Mouse (Mus musculus) midbrain, embryonic 11.5 days (tissue): Measurements from ENCODE around the gene Tent4a. TPM values are rescaled to one million over a fixed set of nuclear protein-coding genes. Genes with fewer than 3 reads are reported as not detected.

ENCODE experiments used
- ATAC-seq: fragments of 200-750 bp; cut with Nextera tagmentation; 2 replicates; pipeline ENCODE4 v1.8.0; 2017; ENCODE audit warnings: moderate TSS enrichment, moderate library complexity; ENCODE audit not compliant: low FRiP score
- DNase-seq: peaks from one replicate; pipeline ENCODE4 v3.0.0; 2015; ENCODE audit warnings: low spot score; ENCODE audit errors: missing footprints
- H3K27ac ChIP-seq: fragments of 300-500 bp; sonication (generic); 2 replicates; pipeline ENCODE4 v1.5.1; 2014; ENCODE audit warnings: low read depth, low read length
- H3K27me3 ChIP-seq: fragments of 300-500 bp; sonication (generic); 2 replicates; pipeline ENCODE4 v1.6.1; 2014; ENCODE audit warnings: mild to moderate bottlenecking, low read length, moderate library complexity, mixed read lengths; ENCODE audit not compliant: control insufficient read depth, insufficient read depth
- H3K36me3 ChIP-seq: fragments of 300-500 bp; sonication (generic); 2 replicates; pipeline ENCODE4 v1.6.1; 2014; ENCODE audit warnings: mild to moderate bottlenecking, low read length, moderate library complexity, mixed read lengths; ENCODE audit not compliant: control insufficient read depth, insufficient read depth
- H3K4me1 ChIP-seq: fragments of 300-500 bp; sonication (generic); 2 replicates; pipeline ENCODE4 v1.6.1; 2014; ENCODE audit warnings: low read length; ENCODE audit not compliant: control insufficient read depth, insufficient read depth
- H3K4me2 ChIP-seq: fragments of 300-500 bp; sonication (generic); 2 replicates; pipeline ENCODE4 v1.6.1; 2014; ENCODE audit warnings: mild to moderate bottlenecking, moderate library complexity
- H3K4me3 ChIP-seq: fragments of 300-500 bp; sonication (generic); 2 replicates; pipeline ENCODE4 v1.5.1; 2014; ENCODE audit warnings: low read depth, low read length
- H3K9ac ChIP-seq: fragments of 300-500 bp; sonication (generic); 2 replicates; pipeline ENCODE4 v1.6.1; 2014; ENCODE audit warnings: low read length
- H3K9me3 ChIP-seq: fragments of 300-500 bp; sonication (generic); 2 replicates; pipeline ENCODE4 v1.6.1; 2016; ENCODE audit warnings: low read length; ENCODE audit not compliant: control insufficient read depth
- WGBS: fragments of 180-500 bp; shearing (Covaris S2); extraction: QIAGEN DNeasy Blood & Tissue Kit; methylation state at CpG from one replicate; pipeline ENCODE4 v1.1.7; 2014; 5-methylcytosine and 5-hydroxymethylcytosine counted together
- polyA plus RNA-seq: library from polyadenylated mRNA; unstranded; fragments of >200 nt; fragmentation: Nextera tagmentation; extraction: Ambion mirVana; gene quantifications from 2 replicates; pipeline ENCODE4 v1.2.1, GENCODE M21; 2014

The Tent4a gene
- polyA plus RNA-seq, 1 experiment from 2014 or later: 6.8 TPM

GRCm38 (mm10) chr13:69455476-69456175, 78.8 kb downstream of the Tent4a start:
- no peak for ATAC-seq
- DNase-seq: peak; percentile 28
- no peaks in the 10 kb centered on the region for H3K27me3 ChIP-seq
- H3K36me3 ChIP-seq: no peaks in the 10 kb centered on the region
- no peaks in the 10 kb centered on the region for H3K4me1 ChIP-seq
- no peak overlapping the region for H3K9ac ChIP-seq
- no peaks in the 10 kb centered on the region for H3K9me3 ChIP-seq
- no peak overlapping the region for H3K4me2 ChIP-seq
- H3K27ac ChIP-seq: no peak overlapping the region
- H3K4me3 ChIP-seq: no peak overlapping the region
- 82% methylated on average over 14 of the region's 14 CpGs for WGBS

Other genes with a start within 250 kb of the Tent4a start
- 122 and 125 TPM in 2 replicates for gene Nsun2, start 871 bp downstream of the Tent4a start, polyA plus RNA-seq
- 19.4 and 24.9 TPM in 2 replicates for gene Srd5a1, start 76.8 kb upstream of the Tent4a start, polyA plus RNA-seq
- 7.2 TPM in 2 replicates for gene Ube2ql1, start 205.3 kb upstream of the Tent4a start, polyA plus RNA-seq